Mouse (Mus musculus) kidney, embryonic 15.5 days (tissue): ENCODE results near the gene Stat6. TPM values are rescaled to one million over a fixed set of nuclear protein-coding genes. Genes with fewer than 3 reads are reported as not detected.

Source experiments
- ATAC-seq: fragments of 200-750 bp; cut with Nextera tagmentation; replicated peaks from 2 replicates; pipeline ENCODE4 v1.8.0; 2017; ENCODE audit warnings: moderate TSS enrichment; ENCODE audit not compliant: low FRiP score
- H3K27ac ChIP-seq: fragments of 300-500 bp; sonication (generic); 2 replicates; pipeline ENCODE4 v1.5.1; 2015; ENCODE audit warnings: mild to moderate bottlenecking, inconsistent platforms
- H3K27me3 ChIP-seq: fragments of 300-500 bp; sonication (generic); 2 replicates; pipeline ENCODE4 v1.6.1; 2015; ENCODE audit warnings: inconsistent platforms
- H3K36me3 ChIP-seq: fragments of 300-500 bp; sonication (generic); 2 replicates; pipeline ENCODE4 v1.6.1; 2015; ENCODE audit warnings: inconsistent platforms
- H3K4me1 ChIP-seq: fragments of 300-500 bp; sonication (generic); 2 replicates; pipeline ENCODE4 v1.6.1; 2015; ENCODE audit warnings: inconsistent platforms
- H3K4me2 ChIP-seq: fragments of 300-500 bp; sonication (generic); 2 replicates; pipeline ENCODE4 v1.6.1; 2015; ENCODE audit warnings: moderate library complexity, mild to moderate bottlenecking, inconsistent platforms
- H3K4me3 ChIP-seq: fragments of 300-500 bp; sonication (generic); replicated peaks from 2 replicates; pipeline ENCODE4 v1.5.1; 2015; ENCODE audit warnings: mild to moderate bottlenecking, inconsistent platforms
- H3K9ac ChIP-seq: fragments of 300-500 bp; sonication (generic); 2 replicates; pipeline ENCODE4 v1.6.1; 2015; ENCODE audit warnings: mild to moderate bottlenecking, inconsistent platforms
- H3K9me3 ChIP-seq: fragments of 300-500 bp; sonication (generic); replicated peaks from 2 replicates; pipeline ENCODE4 v1.6.1; 2016; ENCODE audit warnings: inconsistent platforms
- WGBS: fragments of 180-500 bp; shearing (Covaris S2); methylation state at CpG from one replicate; pipeline ENCODE4 v1.1.7; 2015; ENCODE audit warnings: mixed read lengths; 5-methylcytosine and 5-hydroxymethylcytosine counted together
- polyA plus RNA-seq: library from polyadenylated mRNA; unstranded; fragments of >200 nt; fragmentation: Nextera tagmentation; extraction: Ambion mirVana; gene quantifications from 2 replicates; pipeline ENCODE4 v1.2.1, GENCODE M21; 2015

Gene Stat6
- polyA plus RNA-seq: 26.5 and 27.2 TPM in 2 replicates

DNA sequence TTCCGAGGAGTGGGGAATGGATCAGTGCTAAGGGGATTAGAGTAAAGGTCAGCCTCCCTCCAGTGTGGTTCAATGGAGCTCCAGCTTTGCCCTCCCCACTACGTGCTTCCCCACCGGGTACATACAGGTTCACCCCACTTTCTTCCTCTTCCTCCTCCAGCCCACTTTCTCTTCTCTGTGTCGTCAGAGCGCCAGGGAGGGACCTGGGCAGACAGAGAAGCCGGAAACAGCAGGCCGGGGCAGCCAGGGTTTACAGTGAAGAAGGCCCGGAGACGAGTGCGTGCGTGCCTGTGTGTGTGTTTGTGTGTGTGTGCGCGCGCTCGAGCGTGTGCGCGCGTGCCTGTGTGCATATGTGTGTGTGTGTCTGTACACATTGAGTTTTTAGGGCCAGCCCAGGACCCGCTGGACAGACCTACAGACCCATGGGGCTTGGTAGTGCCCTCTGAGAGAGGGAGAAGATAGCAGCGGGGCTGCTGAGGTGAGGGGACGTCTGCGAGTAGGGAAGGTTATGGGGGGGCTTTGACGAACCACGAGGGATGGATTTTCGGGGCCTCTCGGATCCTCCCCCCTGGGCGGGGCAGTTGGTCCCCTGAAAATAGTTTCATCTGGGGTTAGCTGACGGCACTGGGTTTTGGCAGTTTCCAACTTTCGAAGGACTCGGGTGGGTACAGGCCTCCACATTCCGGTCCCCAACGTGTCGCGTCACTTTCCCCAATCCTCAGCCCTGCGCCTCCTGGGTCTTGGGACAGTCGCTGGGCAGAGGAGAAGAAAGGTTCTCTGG is at the start of gene Stat6:
Gene Stat6 (plus strand): TSS at position 215 of the 781 bp plus-strand sequence.
- Histone ChIP-seq H3K4me3 (peak within 1 kb of the TSS; percentile 52), H3K4me2 (peak within 1 kb of the TSS; percentile 74), H3K36me3 (peaks cover 5% of the 10 kb centered on the region; the same call in 1 of the 2 replicates), H3K9ac (peak within 1 kb of the TSS; percentile 46), H3K27me3 (no peaks in the 10 kb centered on the region), H3K27ac (peak within 1 kb of the TSS; percentile 92), H3K4me1 (peaks cover 30% of the 10 kb centered on the region), H3K9me3 (no peaks in the 10 kb centered on the region)
- 6% methylated on average over 37 of the region's 37 CpGs for WGBS
- ATAC-seq: peak; percentile 58

DNA sequence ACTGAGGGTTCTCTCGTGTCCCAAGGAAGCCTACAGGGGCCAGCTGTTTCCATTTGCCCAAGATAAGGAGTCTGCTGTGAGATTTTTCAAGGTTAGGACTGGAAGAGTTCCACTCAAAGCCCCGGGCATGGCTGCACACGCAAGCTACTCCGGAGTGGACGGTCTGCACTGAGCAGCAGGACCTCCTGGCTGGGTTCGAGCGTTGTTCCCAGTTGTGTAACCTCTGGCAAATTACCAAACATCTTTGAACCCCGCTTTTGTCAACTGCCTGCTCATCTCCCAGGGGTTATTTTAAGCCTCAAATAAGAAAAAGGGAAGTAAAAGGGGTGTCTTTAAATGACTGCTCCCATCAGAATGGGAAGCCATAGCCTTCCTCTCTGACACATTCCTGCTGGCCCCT is 48.4 kb upstream of the Stat6 start:
- no peak overlapping the region for H3K4me3 ChIP-seq
- H3K4me2 ChIP-seq: no peak overlapping the region
- H3K9me3 ChIP-seq: no peaks in the 10 kb centered on the region
- H3K27ac ChIP-seq: 0 out of 2 replicates have a peak overlapping the region, but pooled peaks have one; percentile 20
- peaks cover 77% of the 10 kb centered on the region for H3K4me1 ChIP-seq
- no peak overlapping the region for H3K9ac ChIP-seq
- no peaks in the 10 kb centered on the region for H3K27me3 ChIP-seq
- 76% methylated on average over 8 of the region's 8 CpGs for WGBS
- no peak for ATAC-seq
- H3K36me3 ChIP-seq: peaks cover 44% of the 10 kb centered on the region

DNA sequence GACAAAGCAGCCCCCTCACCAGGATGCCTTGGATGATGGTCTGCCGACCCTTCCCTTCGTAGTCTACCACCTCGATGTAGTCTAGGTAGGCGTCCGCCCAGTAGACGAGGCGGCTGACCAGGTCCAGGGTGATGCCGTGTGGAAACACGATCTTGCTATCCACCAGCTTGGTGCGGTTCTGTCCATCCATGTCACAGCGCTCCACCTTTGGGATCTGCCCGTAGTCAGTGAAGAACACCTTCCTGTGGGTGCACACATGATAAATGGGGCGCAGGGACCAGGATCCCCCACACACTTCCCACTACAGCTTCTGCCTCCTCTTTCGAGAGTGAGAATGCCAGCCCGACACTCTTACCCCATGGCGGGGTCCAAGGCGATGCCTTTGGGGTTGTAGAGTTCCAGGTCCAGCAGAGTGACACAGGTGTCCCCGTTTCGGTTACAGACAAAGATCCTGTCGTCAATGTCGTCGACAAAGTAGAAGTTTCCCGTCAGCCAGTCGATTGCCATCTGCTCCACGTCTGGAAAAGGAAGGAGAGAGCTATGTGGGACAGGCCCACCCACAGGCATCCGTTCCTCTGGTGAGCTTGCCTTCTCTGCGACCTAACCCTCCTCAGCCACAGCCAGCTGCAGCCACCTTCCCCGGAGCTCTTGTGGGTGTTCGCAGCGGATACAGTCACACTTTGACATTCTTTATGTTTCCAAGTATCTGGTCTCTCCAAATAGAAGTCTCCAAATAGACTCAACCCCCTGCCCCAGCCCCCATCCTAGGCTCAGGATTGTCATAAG is 47.7 kb upstream of the Stat6 start:
- peak overlapping the region; percentile 54; the same call in 1 of the 2 replicates for H3K27ac ChIP-seq
- ATAC-seq: no peak
- H3K4me2 ChIP-seq: no peak overlapping the region
- no peaks in the 10 kb centered on the region for H3K9me3 ChIP-seq
- 78% methylated on average over 30 of the region's 30 CpGs for WGBS
- peaks cover 37% of the 10 kb centered on the region for H3K36me3 ChIP-seq
- H3K27me3 ChIP-seq: no peaks in the 10 kb centered on the region
- H3K9ac ChIP-seq: no peak overlapping the region
- no peak overlapping the region for H3K4me3 ChIP-seq
- peaks cover 84% of the 10 kb centered on the region for H3K4me1 ChIP-seq

DNA sequence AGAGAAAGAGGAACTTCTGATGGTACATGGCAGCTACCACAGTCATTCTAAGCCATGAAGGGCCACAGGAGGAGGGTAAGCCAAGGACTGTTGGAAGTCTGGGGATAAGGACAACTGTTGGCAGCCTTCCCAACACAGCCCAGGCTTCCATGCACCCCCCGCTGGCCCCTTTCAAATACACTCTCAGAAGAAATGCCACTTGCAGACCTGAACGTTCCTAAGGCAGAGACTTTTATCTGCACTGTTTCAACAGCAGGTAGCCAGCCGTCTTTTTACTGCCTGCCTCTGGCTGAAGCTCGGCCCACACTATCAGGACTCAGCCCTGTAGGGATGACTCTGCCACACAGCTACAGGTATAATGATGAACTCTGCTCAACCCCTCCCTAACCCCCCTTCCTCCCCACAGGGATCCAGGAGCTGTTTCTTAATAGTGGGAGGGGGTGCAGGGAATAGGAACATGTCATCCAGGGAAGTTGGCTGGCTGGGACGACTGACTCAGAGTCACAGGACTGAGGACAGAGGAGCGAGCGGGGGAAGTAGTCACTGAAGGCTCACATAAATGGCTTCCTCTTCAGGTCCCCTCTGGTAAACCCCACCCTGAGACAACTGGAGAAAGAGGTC is 46.4 kb upstream of the Stat6 start:
- Histone ChIP-seq H3K9me3 (no peaks in the 10 kb centered on the region), H3K9ac (no peak overlapping the region), H3K36me3 (peaks cover 25% of the 10 kb centered on the region), H3K27ac (peak overlapping the region; percentile 54; the same call in 1 of the 2 replicates), H3K4me2 (no peak overlapping the region), H3K27me3 (no peaks in the 10 kb centered on the region), H3K4me1 (peaks cover 93% of the 10 kb centered on the region), H3K4me3 (no peak overlapping the region)
- WGBS: 46% methylated on average over 7 of the region's 7 CpGs
- ATAC-seq: no peak

DNA sequence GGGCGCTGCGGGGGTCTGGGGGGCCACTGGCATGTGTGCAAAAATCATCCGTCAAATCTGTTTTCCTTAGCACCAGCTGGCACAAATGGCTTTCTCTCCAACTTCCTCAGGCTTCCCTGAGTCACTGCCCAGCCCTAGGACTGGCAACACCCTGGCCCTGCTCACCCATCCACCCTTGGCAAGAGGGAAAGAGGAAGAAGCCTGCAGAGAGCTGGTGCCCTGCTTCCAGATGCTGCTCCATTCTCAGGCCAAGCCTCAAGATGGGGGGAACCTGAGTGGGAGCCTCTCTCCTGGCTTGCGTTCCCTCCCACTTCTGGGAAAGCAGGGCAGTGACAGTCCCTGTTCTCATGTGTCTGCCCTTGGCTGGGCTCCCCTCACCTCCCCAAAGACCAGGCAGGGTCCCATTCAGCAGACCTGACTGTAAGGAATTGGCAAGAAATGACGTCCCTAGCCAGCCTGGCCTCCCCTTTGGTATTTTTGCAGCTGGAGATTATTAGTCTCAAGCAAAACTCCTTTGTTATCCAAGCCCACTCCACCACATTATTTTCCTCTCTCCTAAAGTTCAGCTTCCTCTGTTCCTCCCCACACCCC is 45.4 kb upstream of the Stat6 start:
- H3K27me3 ChIP-seq: no peaks in the 10 kb centered on the region
- H3K9me3 ChIP-seq: no peaks in the 10 kb centered on the region
- ATAC-seq: no peak

DNA sequence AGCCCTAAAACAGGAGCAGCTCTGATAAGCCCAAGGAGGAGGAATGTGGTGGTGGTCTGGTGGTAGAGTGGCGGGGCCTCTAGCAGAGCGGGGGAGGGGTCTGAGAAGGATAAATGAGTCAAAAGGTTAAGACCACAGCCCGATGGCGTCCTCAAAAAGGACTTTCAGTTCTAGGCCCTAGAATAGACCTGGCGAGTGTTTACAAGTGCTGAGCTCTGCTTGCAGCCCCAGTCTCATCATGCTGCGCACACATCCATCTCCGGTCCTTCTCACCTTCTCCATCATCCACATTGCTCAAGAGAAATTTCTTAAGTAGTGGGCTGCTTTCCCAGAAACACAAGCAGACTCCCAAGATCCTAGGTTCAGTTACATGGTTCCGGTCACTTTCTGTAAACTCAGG is 44.2 kb upstream of the Stat6 start:
- H3K36me3 ChIP-seq: peaks cover 20% of the 10 kb centered on the region; the same call in 1 of the 2 replicates
- no peak for ATAC-seq
- no peak overlapping the region for H3K9ac ChIP-seq
- no peak overlapping the region for H3K27ac ChIP-seq
- 67% methylated on average over 8 of the region's 8 CpGs for WGBS
- no peaks in the 10 kb centered on the region for H3K27me3 ChIP-seq
- no peak overlapping the region for H3K4me2 ChIP-seq
- H3K9me3 ChIP-seq: no peaks in the 10 kb centered on the region
- H3K4me3 ChIP-seq: no peak overlapping the region
- H3K4me1 ChIP-seq: peaks cover 85% of the 10 kb centered on the region

More for the DNA sequence above, 45.4 kb upstream of the Stat6 start:
- Histone ChIP-seq H3K4me1 (peaks cover 87% of the 10 kb centered on the region), H3K36me3 (peaks cover 30% of the 10 kb centered on the region; the same call in 1 of the 2 replicates), H3K27ac (peak overlapping the region; percentile 64), H3K4me3 (no peak overlapping the region), H3K4me2 (no peak overlapping the region), H3K9ac (no peak overlapping the region)
- WGBS: 55% methylated on average over 5 of the region's 5 CpGs

DNA sequence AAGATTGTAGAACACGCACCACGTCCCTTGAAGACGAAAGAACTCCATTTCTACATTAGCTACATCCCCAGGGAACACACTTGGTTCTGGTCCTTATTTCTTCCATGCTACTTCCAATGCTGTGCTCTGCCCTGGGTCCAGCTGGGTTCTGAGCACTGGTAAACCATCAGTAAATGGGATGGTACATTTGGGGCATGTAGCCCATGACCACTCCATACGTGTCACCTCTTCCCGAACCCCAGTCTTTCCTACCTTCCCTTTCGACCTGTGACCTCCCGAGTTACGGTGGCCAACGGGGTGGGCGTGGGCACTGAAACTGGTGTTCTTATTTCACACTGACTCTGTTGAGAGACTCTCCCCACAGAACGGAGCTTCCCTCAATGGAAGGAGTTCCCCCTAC is 43.5 kb upstream of the Stat6 start:
- no peaks in the 10 kb centered on the region for H3K9me3 ChIP-seq
- ATAC-seq: no peak
- H3K27me3 ChIP-seq: no peaks in the 10 kb centered on the region
- H3K27ac ChIP-seq: peak overlapping the region; percentile 89; the same call in 1 of the 2 replicates
- H3K9ac ChIP-seq: no peak overlapping the region
- H3K4me2 ChIP-seq: no peak overlapping the region
- no peak overlapping the region for H3K4me3 ChIP-seq
- 79% methylated on average over 11 of the region's 11 CpGs for WGBS
- peaks cover 14% of the 10 kb centered on the region; the same call in 1 of the 2 replicates for H3K36me3 ChIP-seq
- H3K4me1 ChIP-seq: peaks cover 88% of the 10 kb centered on the region

DNA sequence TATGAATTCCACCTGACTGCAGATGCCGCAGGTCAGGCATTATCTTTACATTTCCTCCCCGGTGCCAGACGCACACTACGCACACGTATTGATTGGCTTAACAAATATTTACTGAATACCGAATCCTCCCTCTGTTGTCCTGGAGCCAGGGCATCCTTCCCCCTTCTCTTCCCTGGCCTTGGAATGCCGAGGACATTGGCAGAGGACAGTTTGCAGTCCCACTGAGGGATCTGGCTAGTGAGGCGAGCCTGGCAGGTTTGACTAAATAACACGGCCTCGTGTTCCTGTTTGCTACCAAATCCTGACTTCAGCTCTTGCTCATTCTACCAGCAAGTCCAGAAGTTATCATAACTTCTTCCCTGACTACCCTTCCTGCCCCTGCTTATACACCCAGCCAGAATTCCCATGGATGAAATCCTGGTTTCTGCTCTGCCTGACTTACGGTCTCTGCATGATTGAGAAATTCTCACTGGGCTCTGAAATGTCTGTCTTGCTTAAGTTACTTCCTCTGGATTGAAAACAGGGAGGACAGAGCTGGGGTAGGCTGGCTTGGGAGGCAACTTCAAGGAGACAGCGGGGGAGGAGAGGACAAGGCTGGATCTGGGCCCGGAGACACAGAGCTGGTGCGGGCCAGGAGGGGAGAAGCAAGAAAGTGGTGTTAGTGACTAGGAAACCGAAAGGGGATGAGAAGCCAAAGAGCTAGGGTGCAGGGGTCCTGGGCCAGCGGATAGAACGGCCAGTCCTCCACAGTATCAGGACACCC is 42.8 kb upstream of the Stat6 start:
- H3K36me3 ChIP-seq: peaks cover 8% of the 10 kb centered on the region
- H3K4me1 ChIP-seq: peaks cover 88% of the 10 kb centered on the region
- WGBS: 35% methylated on average over 17 of the region's 17 CpGs
- H3K9ac ChIP-seq: 0 out of 2 replicates have a peak overlapping the region, but pooled peaks have one; percentile 8
- no peak overlapping the region for H3K4me3 ChIP-seq
- H3K27me3 ChIP-seq: no peaks in the 10 kb centered on the region
- peak; percentile 19 for ATAC-seq
- H3K4me2 ChIP-seq: peak overlapping the region; percentile 33; the same call in 1 of the 2 replicates
- H3K27ac ChIP-seq: peak overlapping the region; percentile 89
- H3K9me3 ChIP-seq: no peaks in the 10 kb centered on the region

DNA sequence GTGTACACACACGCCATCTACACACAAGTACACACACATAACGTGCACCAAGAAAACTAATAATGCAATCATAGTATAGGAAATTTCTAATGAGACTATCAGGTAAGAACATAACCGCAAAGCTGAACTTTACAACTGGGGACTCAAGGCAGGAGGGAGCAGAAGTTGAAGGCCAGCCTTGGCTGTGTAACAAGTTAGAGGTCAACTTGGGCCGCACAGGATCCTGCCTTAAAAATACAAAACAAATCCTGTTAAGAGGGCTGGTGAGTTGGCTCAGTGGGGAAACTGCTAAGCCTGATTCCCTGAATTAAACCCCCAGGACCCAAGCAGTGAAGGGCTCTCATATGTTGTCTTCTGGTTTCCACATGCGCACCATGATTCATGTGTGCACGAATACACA is 40.6 kb upstream of the Stat6 start:
- H3K9me3 ChIP-seq: no peaks in the 10 kb centered on the region
- WGBS: 93% methylated on average over 6 of the region's 6 CpGs
- H3K27ac ChIP-seq: no peak overlapping the region
- H3K36me3 ChIP-seq: peaks cover 22% of the 10 kb centered on the region
- H3K27me3 ChIP-seq: no peaks in the 10 kb centered on the region
- H3K4me1 ChIP-seq: peaks cover 77% of the 10 kb centered on the region
- H3K4me3 ChIP-seq: no peak overlapping the region
- H3K9ac ChIP-seq: no peak overlapping the region
- no peak overlapping the region for H3K4me2 ChIP-seq
- no peak for ATAC-seq

DNA sequence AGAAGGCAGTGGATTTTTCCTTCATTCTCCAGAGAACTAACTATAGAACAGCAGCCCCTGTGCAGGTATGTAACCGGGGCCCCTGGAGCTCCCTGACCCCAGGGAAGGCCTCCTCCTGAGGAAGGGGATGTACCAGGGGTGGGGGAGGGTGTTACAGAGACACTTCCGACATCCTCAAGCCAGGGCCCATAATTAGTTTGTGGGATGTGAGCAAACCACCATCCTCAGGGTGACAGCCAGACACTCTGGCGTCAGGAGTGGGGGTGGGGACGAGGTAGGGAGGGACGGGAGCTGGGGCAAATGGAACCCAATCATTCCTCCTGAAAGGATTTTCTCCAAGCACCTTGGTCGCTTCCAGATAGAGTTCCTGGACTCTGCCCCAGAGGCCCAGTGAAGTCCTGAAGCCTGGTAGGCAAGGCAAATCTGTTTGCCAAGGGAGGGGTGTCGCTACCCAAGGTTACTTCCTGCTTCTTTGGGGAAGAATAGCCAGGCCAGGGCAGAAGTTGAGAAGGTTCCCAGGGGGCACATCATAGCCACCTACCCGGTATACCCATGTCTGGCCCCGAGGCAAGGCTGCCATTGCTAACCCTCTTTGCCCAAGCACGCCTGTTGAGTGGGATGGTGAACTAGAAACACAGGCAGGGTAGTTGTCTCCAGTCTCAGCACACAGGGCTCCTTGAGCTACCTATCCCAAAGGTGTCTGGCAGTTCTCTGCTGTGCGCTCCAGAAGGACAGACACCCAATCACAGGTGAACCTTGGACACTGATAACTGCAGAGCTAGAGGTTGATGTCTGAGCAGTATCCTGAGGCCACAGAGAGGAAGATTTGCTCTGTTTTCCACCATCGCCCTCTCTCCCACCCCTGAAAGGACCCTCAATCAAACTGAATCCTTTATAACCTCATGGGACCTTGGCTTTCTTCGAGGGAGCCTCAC is 39.1 kb upstream of the Stat6 start:
- 49% methylated on average over 13 of the region's 13 CpGs for WGBS
- Histone ChIP-seq H3K27ac (peak overlapping the region; percentile 70), H3K36me3 (peaks cover 30% of the 10 kb centered on the region), H3K4me2 (no peak overlapping the region), H3K4me1 (peaks cover 64% of the 10 kb centered on the region), H3K9ac (no peak overlapping the region), H3K27me3 (no peaks in the 10 kb centered on the region), H3K9me3 (no peaks in the 10 kb centered on the region), H3K4me3 (no peak overlapping the region)
- no peak for ATAC-seq
